Mouse (Mus musculus): ENCODE data around the gene Dspp.

GRCm38 (mm10) chr5:104157701-104158100, 12.8 kb upstream of the Dspp start:
- TF ChIP-seq CTCF (IDR thresholded peaks at IDR 0.05; ENCODE audit: low read depth) (no peak), EP300 (IDR thresholded peaks at IDR 0.05; ENCODE audit: low read depth) (no peak)
